Mouse (Mus musculus): Measurements from ENCODE around the gene 1700069L16Rik. TPM values are rescaled to one million over a fixed set of nuclear protein-coding genes. Genes with fewer than 3 reads are reported as not detected.

The 1700069L16Rik gene
- polyA plus RNA-seq, 1 experiment from 2014 or later = not detected

DNA sequence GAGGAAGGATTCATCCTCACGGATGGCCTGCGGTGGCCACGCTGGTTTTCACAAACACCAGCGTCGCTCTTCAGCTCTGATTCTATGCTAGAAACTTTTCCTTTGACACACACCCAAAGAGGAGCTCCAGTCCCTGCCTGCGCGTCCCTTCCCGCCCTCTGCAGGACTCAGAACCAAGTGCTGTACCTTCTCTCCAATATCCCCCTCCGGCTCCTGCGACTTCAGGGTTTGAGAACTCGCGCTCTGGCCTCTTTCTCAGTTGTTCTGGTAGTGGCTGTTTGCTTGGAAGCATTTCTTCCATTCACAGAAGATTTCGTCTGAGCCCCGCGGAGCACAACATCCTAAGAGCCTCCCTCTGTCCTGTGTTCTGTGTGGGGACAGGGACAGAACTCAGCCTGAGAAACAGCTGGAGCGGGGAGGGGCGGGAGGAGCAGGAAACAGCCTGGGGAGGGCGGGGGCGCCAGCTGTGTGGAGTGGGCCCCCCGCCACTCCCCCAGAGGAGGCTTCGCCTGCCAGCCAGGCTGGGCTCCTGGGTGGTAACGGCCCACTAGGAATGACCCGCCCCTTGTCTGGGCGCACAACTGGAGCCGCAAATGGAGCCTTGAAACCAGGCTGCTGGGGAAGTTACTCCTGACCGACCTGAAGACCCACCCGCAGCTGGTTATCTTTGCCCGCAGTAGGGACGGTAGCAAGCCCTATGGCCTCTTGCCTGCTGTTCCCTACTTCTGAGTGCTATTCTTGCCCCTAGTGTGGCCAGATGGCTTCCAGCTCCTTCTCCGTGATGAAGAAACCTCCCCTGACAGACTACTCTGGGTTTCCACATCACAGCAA is 74.3 kb downstream of the 1700069L16Rik start, which contains the start of gene Cmklr1:
Gene Cmklr1, minus strand, starts transcription at position 392 of the 831 bp plus-strand sequence.
- H3K9ac ChIP-seq (replicated peaks; ENCODE audit: low read depth, low read length) = 0 out of 2 replicates have a peak within 1 kb of the TSS, but pooled peaks have one; percentile 10
- peaks cover 4% of the 10 kb centered on the region; the same call in 1 of the 2 replicates for H3K27me3 ChIP-seq (ENCODE audit: control insufficient read depth, insufficient read depth, low read length)
- no peaks in the 10 kb centered on the region for H3K9me3 ChIP-seq (ENCODE audit: control insufficient read depth, low read depth, low read length)
- H3K4me2 ChIP-seq (replicated peaks; ENCODE audit: low read depth, low read length) = peak within 1 kb of the TSS; percentile 37
- WGBS = 7% methylated on average over 30 of the region's 30 CpGs
- H3K4me3 ChIP-seq (ENCODE audit: low read depth, low read length) = peak within 1 kb of the TSS; percentile 22
- no peaks in the 10 kb centered on the region for H3K36me3 ChIP-seq (ENCODE audit: control insufficient read depth, insufficient read depth, low read length)
- peaks cover 5% of the 10 kb centered on the region; the same call in 1 of the 2 replicates for H3K4me1 ChIP-seq (ENCODE audit: control insufficient read depth, insufficient read depth, low read length)
- ATAC-seq (ENCODE audit: insufficient number of reproducible peaks, insufficient read depth, low FRiP score, low read depth) = peak; percentile 37; the same call in 1 of the 2 replicates
- no peak within 1 kb of the TSS for H3K27ac ChIP-seq (ENCODE audit: low read length)

DNA sequence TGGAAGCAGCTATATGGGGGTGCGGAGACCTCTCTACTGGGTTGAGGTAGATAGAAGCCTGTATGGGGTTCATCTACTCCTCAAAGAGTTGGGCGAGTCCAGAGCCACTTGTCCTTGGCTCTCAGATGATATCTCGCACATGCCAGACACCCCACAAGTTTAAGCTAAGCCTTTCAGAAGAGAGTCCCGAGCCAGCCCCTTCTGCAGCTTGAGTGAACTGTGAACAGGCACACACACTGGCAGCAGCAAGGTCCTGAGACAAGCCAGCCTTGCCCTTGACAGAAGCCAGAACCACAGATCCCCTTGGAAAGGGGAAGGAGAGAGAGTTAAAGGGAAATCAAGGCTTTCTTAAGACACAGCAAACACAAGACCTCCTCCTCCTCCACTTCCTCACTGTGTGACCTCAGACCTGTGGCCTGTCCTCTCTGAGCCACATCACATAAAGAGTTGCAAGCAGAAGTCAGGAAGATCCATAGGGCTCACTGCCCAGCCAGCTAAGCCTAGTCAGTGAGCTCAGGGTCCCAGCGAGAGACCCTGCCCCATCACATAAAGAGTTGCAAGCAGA is 75.8 kb downstream of the 1700069L16Rik start:
- peaks cover 4% of the 10 kb centered on the region; the same call in 1 of the 2 replicates for H3K27me3 ChIP-seq (ENCODE audit: control insufficient read depth, insufficient read depth, low read length)
- no peak overlapping the region for H3K4me3 ChIP-seq (ENCODE audit: low read depth, low read length)
- WGBS = 77% methylated on average over 5 of the region's 5 CpGs
- H3K4me2 ChIP-seq (replicated peaks; ENCODE audit: low read depth, low read length) = no peak overlapping the region
- ATAC-seq (ENCODE audit: insufficient number of reproducible peaks, insufficient read depth, low FRiP score, low read depth) = no peak
- H3K9ac ChIP-seq (replicated peaks; ENCODE audit: low read depth, low read length) = no peak overlapping the region
- no peaks in the 10 kb centered on the region for H3K36me3 ChIP-seq (ENCODE audit: control insufficient read depth, insufficient read depth, low read length)
- H3K27ac ChIP-seq (ENCODE audit: low read length) = no peak overlapping the region
- H3K9me3 ChIP-seq (ENCODE audit: control insufficient read depth, low read depth, low read length) = no peaks in the 10 kb centered on the region
- H3K4me1 ChIP-seq (ENCODE audit: control insufficient read depth, insufficient read depth, low read length) = peaks cover 5% of the 10 kb centered on the region; the same call in 1 of the 2 replicates

DNA sequence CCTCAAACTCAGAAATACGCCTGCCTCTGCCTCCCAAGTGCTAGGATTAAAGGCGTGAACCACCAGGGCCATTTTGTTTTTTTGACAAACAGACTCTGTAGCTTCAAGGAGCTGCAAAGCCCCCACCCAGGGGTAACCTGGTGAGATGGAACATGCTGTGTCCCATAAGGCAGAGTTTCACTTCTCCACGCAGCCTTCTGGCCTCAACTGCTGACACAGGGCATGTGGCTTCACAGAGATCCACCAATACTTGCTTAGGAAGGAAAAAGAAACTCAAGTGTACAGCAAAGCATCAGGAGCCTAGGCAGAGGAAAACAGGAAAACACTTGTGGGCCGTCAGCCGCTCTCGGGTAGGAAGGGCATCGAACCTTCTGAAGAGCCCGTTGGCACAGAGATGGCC is 77.4 kb downstream of the 1700069L16Rik start:
- Histone ChIP-seq H3K9ac (replicated peaks; ENCODE audit: low read depth, low read length) (no peak overlapping the region), H3K36me3 (ENCODE audit: control insufficient read depth, insufficient read depth, low read length) (no peaks in the 10 kb centered on the region), H3K4me1 (ENCODE audit: control insufficient read depth, insufficient read depth, low read length) (peaks cover 5% of the 10 kb centered on the region; the same call in 1 of the 2 replicates), H3K27me3 (ENCODE audit: control insufficient read depth, insufficient read depth, low read length) (peaks cover 4% of the 10 kb centered on the region; the same call in 1 of the 2 replicates), H3K4me3 (ENCODE audit: low read depth, low read length) (no peak overlapping the region), H3K27ac (ENCODE audit: low read length) (no peak overlapping the region), H3K9me3 (ENCODE audit: control insufficient read depth, low read depth, low read length) (no peaks in the 10 kb centered on the region), H3K4me2 (replicated peaks; ENCODE audit: low read depth, low read length) (no peak overlapping the region)
- 77% methylated on average over 8 of the region's 8 CpGs for WGBS
- no peak for ATAC-seq (ENCODE audit: insufficient number of reproducible peaks, insufficient read depth, low FRiP score, low read depth)

DNA sequence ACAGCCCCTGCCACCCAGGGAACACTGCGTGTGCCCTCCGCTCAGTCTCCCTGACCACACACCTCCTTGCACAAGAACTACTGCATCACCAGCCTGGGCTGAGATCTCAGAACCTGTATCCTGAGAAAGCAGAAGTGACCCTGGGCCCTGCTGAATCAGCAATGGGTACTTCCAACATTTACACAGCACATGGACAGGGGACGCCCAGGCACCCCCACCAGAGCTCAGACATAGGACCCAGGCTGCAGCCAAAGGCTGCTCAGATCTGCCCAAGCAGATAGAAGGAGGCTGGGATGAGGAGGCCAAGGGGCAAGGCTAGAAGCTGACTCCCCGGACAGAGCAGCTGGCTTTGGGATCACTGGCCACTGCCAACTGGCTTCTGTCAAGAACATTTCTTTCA is 80.1 kb downstream of the 1700069L16Rik start:
- Histone ChIP-seq H3K9ac (replicated peaks; ENCODE audit: low read depth, low read length) (no peak overlapping the region), H3K27ac (ENCODE audit: low read length) (no peak overlapping the region), H3K4me3 (ENCODE audit: low read depth, low read length) (no peak overlapping the region), H3K36me3 (ENCODE audit: control insufficient read depth, insufficient read depth, low read length) (no peaks in the 10 kb centered on the region), H3K4me1 (ENCODE audit: control insufficient read depth, insufficient read depth, low read length) (no peaks in the 10 kb centered on the region), H3K9me3 (ENCODE audit: control insufficient read depth, low read depth, low read length) (no peaks in the 10 kb centered on the region), H3K27me3 (ENCODE audit: control insufficient read depth, insufficient read depth, low read length) (no peaks in the 10 kb centered on the region), H3K4me2 (replicated peaks; ENCODE audit: low read depth, low read length) (no peak overlapping the region)
- 85% methylated on average over 4 of the region's 4 CpGs for WGBS
- no peak for ATAC-seq (ENCODE audit: insufficient number of reproducible peaks, insufficient read depth, low FRiP score, low read depth)

DNA sequence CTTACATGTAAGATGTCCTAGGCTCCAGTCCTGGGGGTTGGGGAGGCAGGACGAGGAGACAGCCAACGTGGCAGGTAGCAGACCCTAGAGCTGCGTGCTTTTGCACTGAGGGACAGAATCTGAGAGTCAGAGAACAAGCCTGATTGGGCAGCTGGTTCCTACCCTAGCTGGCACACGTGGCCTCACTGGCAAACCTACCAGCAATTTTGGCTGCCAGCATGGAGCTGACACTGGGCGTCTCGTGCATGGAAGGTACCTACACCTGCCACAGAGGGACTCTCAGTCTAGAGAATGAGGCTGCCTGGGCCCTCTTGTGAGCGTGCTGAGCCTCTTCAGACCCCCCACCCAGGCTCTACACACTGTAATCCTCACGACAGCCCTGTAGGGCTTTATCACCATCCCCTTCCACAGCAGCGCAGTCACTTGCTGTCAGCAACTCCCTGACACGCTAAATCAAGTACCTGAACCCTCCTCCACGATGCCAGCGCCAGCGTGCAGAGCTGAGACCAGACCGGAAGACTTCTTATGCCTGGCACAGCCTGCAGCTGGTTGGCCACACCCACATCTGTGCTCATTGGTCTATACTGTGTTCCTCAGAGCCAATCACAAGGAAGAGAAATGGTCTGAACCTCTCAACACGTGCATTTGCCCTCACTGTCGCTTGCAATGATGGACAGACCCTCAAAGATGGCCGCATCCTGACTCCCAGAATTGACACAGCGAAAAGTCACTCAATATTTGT is 81.3 kb downstream of the 1700069L16Rik start:
- Histone ChIP-seq H3K9ac (replicated peaks; ENCODE audit: low read depth, low read length) (no peak overlapping the region), H3K4me3 (ENCODE audit: low read depth, low read length) (no peak overlapping the region), H3K9me3 (ENCODE audit: control insufficient read depth, low read depth, low read length) (no peaks in the 10 kb centered on the region), H3K4me2 (replicated peaks; ENCODE audit: low read depth, low read length) (0 out of 2 replicates have a peak overlapping the region, but pooled peaks have one; percentile 2), H3K4me1 (ENCODE audit: control insufficient read depth, insufficient read depth, low read length) (no peaks in the 10 kb centered on the region), H3K27ac (ENCODE audit: low read length) (no peak overlapping the region), H3K36me3 (ENCODE audit: control insufficient read depth, insufficient read depth, low read length) (no peaks in the 10 kb centered on the region), H3K27me3 (ENCODE audit: control insufficient read depth, insufficient read depth, low read length) (no peaks in the 10 kb centered on the region)
- 50% methylated on average over 18 of the region's 18 CpGs for WGBS
- ATAC-seq (ENCODE audit: insufficient number of reproducible peaks, insufficient read depth, low FRiP score, low read depth) = 0 out of 2 replicates have a peak, but pooled peaks have one; percentile 37

Other genes starting within 250 kb of the 1700069L16Rik start
- gene Wscd2, start 234.4 kb downstream of the 1700069L16Rik start, polyA plus RNA-seq (2014; fragmentation: Nextera tagmentation; extraction: Ambion mirVana) = 6.2 and 6.6 TPM in 2 replicates
- 3.6 and 3.7 TPM in 2 replicates for gene Cmklr1, start 74.3 kb downstream of the 1700069L16Rik start, polyA plus RNA-seq (2014; fragmentation: Nextera tagmentation; extraction: Ambion mirVana)
- 4.1 and 5.7 TPM in 2 replicates for gene Ficd, start 11.0 kb upstream of the 1700069L16Rik start, polyA plus RNA-seq (2014; fragmentation: Nextera tagmentation; extraction: Ambion mirVana)
- 30.5 and 34.6 TPM in 2 replicates for gene Sart3, start 47.7 kb upstream of the 1700069L16Rik start, polyA plus RNA-seq (2014; fragmentation: Nextera tagmentation; extraction: Ambion mirVana)
- 106 and 117 TPM in 2 replicates for gene Iscu, start 48.0 kb upstream of the 1700069L16Rik start, polyA plus RNA-seq (2014; fragmentation: Nextera tagmentation; extraction: Ambion mirVana)
- gene Tmem119, start 75.7 kb upstream of the 1700069L16Rik start, polyA plus RNA-seq (2014; fragmentation: Nextera tagmentation; extraction: Ambion mirVana) = 46.1 and 49.0 TPM in 2 replicates
- 2.9 and 4.5 TPM in 2 replicates for gene Selplg, start 107.9 kb upstream of the 1700069L16Rik start, polyA plus RNA-seq (2014; fragmentation: Nextera tagmentation; extraction: Ambion mirVana)
- 131 and 145 TPM in 2 replicates for gene Coro1c, start 184.0 kb upstream of the 1700069L16Rik start, polyA plus RNA-seq (2014; fragmentation: Nextera tagmentation; extraction: Ambion mirVana)